Mouse (Mus musculus): Measurements from ENCODE around the gene Ppp2r5d. TPM values are rescaled to one million over a fixed set of nuclear protein-coding genes. Genes with fewer than 3 reads are reported as not detected.
A peak's percentile ranks its signal among the peaks of the same experiment; 100 is the strongest.

Gene Ppp2r5d
- 82.6 and 86.7 TPM in 2 replicates for polyA plus RNA-seq (2015; fragmentation: Nextera tagmentation; extraction: Ambion mirVana)

DNA sequence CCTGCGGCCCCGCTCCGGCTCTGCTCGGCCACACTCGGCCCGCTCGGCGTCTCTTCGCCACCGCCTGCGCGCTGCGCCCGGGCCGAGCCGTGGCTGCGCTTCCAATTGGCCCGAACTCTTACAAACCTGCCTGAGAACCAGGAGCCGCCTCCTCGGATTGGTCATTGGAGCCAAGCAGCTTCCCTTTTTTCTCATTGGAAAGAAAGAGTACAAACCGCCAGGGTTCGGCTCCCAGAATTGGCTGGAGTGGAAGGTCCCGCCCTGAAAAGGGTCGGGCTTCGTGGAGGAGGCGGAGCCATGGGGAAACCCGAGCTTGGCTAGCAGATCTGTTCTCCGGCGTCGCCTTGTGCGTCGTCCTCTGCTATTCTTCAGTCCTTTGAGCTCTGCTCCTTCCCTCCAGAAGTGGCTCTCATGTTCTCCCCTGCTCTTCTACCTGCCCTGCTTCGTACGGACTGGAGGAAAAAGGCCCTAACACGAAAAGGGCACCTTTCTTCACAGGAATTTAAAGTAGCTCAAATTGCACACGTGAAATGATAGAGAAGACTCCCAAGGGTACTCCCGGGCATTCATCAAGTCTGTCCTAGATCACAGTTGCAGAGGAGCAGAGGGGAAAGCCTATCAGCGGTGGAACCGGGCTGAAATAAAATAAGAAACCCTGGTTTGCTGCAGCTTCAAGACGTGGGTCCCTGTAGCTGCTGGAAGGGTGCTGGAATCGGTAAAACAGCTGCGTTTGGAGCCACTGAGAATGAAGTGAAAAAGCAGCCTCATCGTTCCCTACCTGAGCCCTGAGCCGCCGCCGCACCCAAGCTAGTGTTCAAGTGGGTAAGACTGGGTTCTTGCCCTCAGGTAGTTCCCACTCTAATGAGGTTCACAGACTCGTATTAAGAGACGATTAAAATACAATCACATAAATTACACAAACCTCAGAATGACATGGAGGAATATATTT is at the start of gene Ppp2r5d:
Ppp2r5d (minus strand) TSS at position 225 of the 949 bp plus-strand sequence.
- under 1% methylated on average over 48 of the region's 48 CpGs for WGBS
- H3K27me3 ChIP-seq, result no peaks in the 10 kb centered on the region
- peaks cover 5% of the 10 kb centered on the region for H3K36me3 ChIP-seq
- peak within 1 kb of the TSS; percentile 69 for H3K4me2 ChIP-seq
- H3K4me1 ChIP-seq, result peaks cover 38% of the 10 kb centered on the region
- H3K27ac ChIP-seq, result peak within 1 kb of the TSS; percentile 93
- peak; percentile 92 for ATAC-seq (ENCODE audit: insufficient number of reproducible peaks, low FRiP score, low TSS enrichment, low read depth)
- peak within 1 kb of the TSS; percentile 86 for H3K9ac ChIP-seq
- H3K9me3 ChIP-seq, result no peaks in the 10 kb centered on the region
- peak within 1 kb of the TSS; percentile 97 for H3K4me3 ChIP-seq

DNA sequence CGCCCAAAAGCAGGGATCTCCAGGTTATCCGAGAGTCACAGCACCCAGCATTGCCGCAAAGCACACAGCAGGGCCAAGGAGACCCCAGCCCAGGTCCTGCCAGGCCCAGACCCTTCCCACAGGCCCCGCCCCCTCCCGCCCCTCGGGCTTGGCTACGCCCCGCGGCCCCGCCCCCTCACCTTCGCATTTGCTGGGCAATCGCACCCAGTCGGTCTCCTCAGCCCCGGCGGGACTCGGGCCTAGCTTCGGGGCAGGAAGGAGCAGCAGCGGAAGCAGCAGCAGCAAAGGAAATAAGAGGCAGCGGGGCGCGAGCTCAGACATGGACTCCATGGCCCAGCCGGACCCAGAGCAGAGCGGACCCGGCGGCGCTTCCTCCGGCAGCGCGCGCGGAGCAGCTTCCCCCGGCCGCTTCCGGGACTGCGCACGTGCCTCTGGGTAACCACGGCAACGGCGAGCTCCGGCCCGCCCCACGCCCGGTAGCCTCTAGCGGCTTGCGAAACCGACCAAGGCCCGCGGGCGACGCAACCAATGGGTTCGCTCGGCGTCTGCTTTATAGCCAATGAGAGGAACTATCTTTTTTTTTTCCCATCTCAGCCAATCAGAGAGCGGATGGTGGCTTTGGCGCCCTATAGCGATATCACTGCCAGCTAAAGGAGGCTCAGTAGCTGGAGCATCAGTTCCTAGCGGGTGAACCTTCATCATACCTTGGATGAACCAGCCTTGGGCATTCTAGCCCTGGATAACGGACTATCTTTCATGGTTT is 47.1 kb upstream of the Ppp2r5d start, which contains the start of gene Cnpy3:
Cnpy3 (minus strand) TSS at position 421 of the 763 bp plus-strand sequence.
- peaks cover 19% of the 10 kb centered on the region for H3K4me1 ChIP-seq
- no peaks in the 10 kb centered on the region for H3K27me3 ChIP-seq
- peak; percentile 97 for ATAC-seq (ENCODE audit: insufficient number of reproducible peaks, low FRiP score, low TSS enrichment, low read depth)
- peak within 1 kb of the TSS; percentile 67 for H3K4me2 ChIP-seq
- WGBS, result under 1% methylated on average over 58 of the region's 58 CpGs
- H3K9ac ChIP-seq, result peak within 1 kb of the TSS; percentile 65
- no peaks in the 10 kb centered on the region for H3K9me3 ChIP-seq
- H3K4me3 ChIP-seq, result peak within 1 kb of the TSS; percentile 82
- peaks cover 7% of the 10 kb centered on the region; the same call in 1 of the 2 replicates for H3K36me3 ChIP-seq
- H3K27ac ChIP-seq, result peak within 1 kb of the TSS; percentile 94

DNA sequence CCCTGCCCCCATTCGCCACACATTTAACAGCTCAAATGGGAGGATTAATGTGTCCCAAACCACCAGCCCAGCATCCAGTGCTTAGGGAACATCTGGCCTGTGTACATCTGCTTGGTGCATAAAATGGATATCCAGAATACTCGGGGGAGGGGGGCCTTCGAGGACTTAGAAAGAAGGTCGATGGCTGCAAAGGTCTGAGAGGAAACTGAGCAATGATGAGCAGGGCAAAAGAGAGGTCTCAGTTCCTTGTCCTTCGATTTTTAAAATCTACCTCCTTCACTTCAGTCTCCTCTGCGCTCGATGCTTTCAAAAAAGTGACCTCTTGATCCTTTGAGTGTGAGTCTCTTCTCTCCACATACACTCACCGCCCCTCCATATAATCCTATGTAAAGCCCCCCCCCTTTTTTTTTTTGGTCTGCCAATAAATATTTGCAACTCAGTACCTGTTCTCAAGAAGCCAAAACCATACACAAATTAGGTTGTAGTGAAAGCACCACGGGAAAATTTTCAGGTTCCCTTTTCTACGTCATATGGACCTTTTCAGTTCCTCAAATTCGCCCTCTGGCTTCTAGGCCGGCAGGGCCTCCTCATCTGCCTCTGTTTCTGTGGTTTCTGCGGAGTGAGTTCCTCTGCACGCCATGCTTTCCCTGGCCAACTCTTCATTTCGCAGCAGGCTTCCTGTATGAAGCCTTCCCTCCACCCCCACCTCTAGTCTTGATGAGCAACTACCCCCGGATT is 46.3 kb upstream of the Ppp2r5d start:
- peak overlapping the region; percentile 67 for H3K4me2 ChIP-seq
- peak overlapping the region; percentile 94 for H3K27ac ChIP-seq
- H3K9me3 ChIP-seq, result no peaks in the 10 kb centered on the region
- WGBS, result 15% methylated on average over 16 of the region's 16 CpGs
- peak overlapping the region; percentile 82 for H3K4me3 ChIP-seq
- ATAC-seq (ENCODE audit: insufficient number of reproducible peaks, low FRiP score, low TSS enrichment, low read depth), result no peak
- no peaks in the 10 kb centered on the region for H3K27me3 ChIP-seq
- peaks cover 18% of the 10 kb centered on the region for H3K4me1 ChIP-seq
- H3K9ac ChIP-seq, result peak overlapping the region; percentile 65
- peaks cover 13% of the 10 kb centered on the region; the same call in 1 of the 2 replicates for H3K36me3 ChIP-seq

DNA sequence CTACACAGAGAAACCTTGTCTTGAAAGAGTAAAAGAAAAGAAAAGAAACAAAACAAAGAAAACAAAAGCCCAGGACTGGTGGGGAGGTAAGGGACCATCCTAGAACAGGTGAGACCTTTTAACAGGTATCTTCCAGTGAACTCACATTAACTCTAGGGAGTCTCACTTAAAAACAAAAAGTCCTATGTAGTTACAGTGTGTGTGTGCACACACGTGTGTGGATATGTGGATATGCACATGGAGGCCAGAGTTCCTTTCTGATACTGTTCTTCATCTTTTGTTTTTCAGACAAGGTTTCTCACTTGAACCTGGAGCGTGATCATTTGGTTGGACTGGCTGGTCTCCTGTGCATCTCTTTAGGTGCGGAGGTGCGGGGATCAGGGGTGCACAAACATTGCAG is 45.7 kb upstream of the Ppp2r5d start:
- peaks cover 18% of the 10 kb centered on the region; the same call in 1 of the 2 replicates for H3K36me3 ChIP-seq

DNA sequence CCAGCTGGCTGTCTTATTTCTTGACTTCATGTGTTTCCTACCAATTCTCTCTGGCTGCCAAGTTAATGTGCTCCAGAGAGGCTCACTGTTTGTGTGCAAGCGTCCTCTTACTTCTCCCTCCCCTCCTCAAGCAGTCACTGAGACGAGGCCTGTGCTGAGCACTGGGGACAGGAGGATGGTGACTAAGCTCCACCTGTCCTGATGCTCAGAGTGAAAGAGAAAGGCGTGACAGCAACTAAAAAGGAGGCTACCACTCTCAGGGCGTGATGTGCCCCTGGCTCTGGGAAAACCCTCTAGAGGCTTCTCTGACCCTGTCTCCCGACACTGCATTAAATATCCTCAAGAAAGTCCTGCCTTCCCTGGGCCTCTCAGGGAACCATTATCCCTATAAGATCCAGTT is 44.4 kb upstream of the Ppp2r5d start:
- H3K4me1 ChIP-seq, result peaks cover 18% of the 10 kb centered on the region
- no peaks in the 10 kb centered on the region for H3K9me3 ChIP-seq
- WGBS, result 95% methylated on average over 5 of the region's 5 CpGs
- H3K27me3 ChIP-seq, result no peaks in the 10 kb centered on the region
- H3K36me3 ChIP-seq, result peaks cover 26% of the 10 kb centered on the region
- no peak overlapping the region for H3K27ac ChIP-seq
- H3K4me2 ChIP-seq, result no peak overlapping the region
- H3K4me3 ChIP-seq, result no peak overlapping the region
- no peak for ATAC-seq (ENCODE audit: insufficient number of reproducible peaks, low FRiP score, low TSS enrichment, low read depth)
- H3K9ac ChIP-seq, result no peak overlapping the region

More for the DNA sequence above, 45.7 kb upstream of the Ppp2r5d start:
- Histone ChIP-seq H3K9me3 (no peaks in the 10 kb centered on the region), H3K9ac (peak overlapping the region; percentile 65), H3K4me3 (peak overlapping the region; percentile 82), H3K27ac (peak overlapping the region; percentile 94), H3K4me1 (peaks cover 18% of the 10 kb centered on the region), H3K27me3 (no peaks in the 10 kb centered on the region), H3K4me2 (peak overlapping the region; percentile 67)
- WGBS, result 71% methylated on average over 4 of the region's 4 CpGs
- no peak for ATAC-seq (ENCODE audit: insufficient number of reproducible peaks, low FRiP score, low TSS enrichment, low read depth)

DNA sequence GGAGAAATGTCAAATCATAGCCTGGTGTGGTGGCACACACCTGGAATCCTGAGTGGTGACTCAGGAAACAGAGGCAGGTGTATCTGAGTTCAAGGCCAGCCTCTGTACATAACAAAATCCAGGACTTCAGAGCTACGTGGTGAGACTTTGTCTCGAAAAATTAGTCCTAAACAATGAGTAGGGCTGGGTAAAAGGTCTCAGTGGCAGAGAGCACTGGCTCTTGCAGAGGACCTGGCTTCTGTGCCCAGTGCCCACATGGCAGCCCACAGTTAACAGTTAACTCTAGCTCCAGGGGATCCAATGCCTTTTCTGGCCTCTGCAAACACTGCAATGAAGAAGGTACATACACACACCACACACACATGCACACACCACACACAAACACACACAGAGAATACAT is 42.9 kb upstream of the Ppp2r5d start:
- Histone ChIP-seq H3K27me3 (no peaks in the 10 kb centered on the region), H3K9ac (no peak overlapping the region), H3K4me1 (peaks cover 18% of the 10 kb centered on the region), H3K4me2 (no peak overlapping the region), H3K4me3 (no peak overlapping the region), H3K36me3 (peaks cover 41% of the 10 kb centered on the region), H3K9me3 (no peaks in the 10 kb centered on the region), H3K27ac (no peak overlapping the region)
- 95% methylated on average over 2 of the region's 2 CpGs for WGBS
- ATAC-seq (ENCODE audit: insufficient number of reproducible peaks, low FRiP score, low TSS enrichment, low read depth), result no peak

DNA sequence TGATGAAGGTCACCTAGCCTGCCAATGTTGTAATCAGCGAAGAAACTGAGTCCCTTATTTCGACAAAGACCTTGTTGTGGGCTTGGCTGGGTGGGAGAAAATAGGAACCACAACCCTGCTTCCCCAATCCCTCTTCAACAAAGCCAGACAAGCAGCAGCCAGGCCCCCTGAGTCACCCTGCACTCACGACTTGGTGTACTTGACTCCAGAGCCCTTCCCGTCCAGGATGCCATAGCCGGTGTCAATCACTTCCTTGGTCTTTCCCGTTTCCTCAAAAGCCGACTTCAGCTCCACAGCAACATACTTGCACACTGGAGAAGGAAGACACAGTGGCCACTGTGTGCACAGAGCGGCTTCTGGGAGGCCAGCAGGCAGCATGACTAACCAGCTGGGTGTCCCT is 42.3 kb upstream of the Ppp2r5d start:
- whole genome bisulfite sequencing, result 87% methylated on average over 8 of the region's 8 CpGs

DNA sequence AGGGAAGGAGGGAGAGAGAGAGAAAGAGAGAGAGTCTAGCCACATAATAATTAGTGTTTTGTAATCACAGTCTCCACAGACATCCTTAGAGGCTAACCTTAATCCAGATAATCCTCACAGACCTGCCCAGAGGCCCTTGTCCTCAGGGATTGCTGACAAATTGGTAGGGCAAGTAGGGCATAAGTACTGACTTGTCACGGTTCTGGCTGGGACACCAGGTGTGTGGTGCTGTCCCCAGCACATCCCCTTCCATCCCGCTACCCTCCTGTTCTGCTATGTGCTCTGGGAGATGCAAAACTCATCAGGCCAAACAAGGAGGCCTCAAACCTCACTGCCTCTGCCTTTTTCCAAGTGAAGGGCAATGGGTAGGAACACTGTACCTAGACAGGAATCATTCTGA is 40.6 kb upstream of the Ppp2r5d start:
- peaks cover 54% of the 10 kb centered on the region for H3K36me3 ChIP-seq

More for the DNA sequence above, 42.3 kb upstream of the Ppp2r5d start:
- Histone ChIP-seq H3K36me3 (peaks cover 46% of the 10 kb centered on the region), H3K4me3 (no peak overlapping the region), H3K9ac (no peak overlapping the region), H3K27me3 (no peaks in the 10 kb centered on the region), H3K4me1 (peaks cover 13% of the 10 kb centered on the region), H3K4me2 (no peak overlapping the region), H3K9me3 (no peaks in the 10 kb centered on the region), H3K27ac (no peak overlapping the region)
- no peak for ATAC-seq (ENCODE audit: insufficient number of reproducible peaks, low FRiP score, low TSS enrichment, low read depth)

DNA sequence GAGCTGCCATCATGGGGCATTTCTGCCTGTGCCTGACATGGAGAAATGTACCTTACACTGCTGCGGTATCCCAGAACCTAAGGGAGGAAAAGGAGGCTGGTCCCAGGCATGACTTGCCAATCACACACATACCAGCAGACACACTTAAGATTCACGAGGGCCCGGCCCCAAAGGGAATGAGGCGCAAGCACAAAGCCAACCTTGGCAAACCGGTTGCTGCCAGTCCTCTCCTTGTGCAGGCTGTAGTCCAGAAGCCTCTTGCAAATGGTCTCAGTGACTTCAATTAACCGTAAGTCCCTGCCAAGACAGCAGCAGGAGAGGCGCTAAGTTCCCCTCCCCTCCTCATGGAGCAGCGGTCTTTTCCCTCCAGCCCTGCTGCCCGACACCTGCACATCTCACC is 38.1 kb upstream of the Ppp2r5d start:
- no peak for ATAC-seq (ENCODE audit: insufficient number of reproducible peaks, low FRiP score, low TSS enrichment, low read depth)

More for the DNA sequence above, 40.6 kb upstream of the Ppp2r5d start:
- 79% methylated on average over 2 of the region's 2 CpGs for WGBS
- no peak overlapping the region for H3K27ac ChIP-seq
- H3K9me3 ChIP-seq, result no peaks in the 10 kb centered on the region
- H3K9ac ChIP-seq, result no peak overlapping the region
- ATAC-seq (ENCODE audit: insufficient number of reproducible peaks, low FRiP score, low TSS enrichment, low read depth), result no peak
- no peak overlapping the region for H3K4me3 ChIP-seq
- H3K4me2 ChIP-seq, result no peak overlapping the region
- H3K27me3 ChIP-seq, result no peaks in the 10 kb centered on the region
- peaks cover 3% of the 10 kb centered on the region; the same call in 1 of the 2 replicates for H3K4me1 ChIP-seq

DNA sequence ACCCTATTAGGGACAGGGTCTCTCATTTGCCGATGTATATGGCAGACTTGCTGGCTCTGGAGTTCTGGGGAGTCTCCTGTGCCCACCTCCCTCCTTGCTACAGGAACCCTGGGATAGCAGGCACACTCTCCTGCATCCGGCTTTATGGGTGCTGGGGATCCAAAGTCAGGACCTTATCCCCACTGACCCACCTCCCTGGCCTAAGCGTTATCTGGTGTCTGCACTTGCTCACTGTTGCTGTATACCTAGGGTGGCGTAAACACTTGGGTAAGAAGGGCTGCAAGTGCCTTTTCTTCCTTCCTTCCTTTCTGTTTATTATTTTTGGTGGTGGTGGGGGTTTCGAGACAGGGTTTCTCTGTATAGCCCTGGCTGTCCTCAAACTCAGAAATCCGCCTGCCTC is 36.4 kb upstream of the Ppp2r5d start:
- Histone ChIP-seq H3K27ac (no peak overlapping the region), H3K4me3 (no peak overlapping the region), H3K36me3 (peaks cover 55% of the 10 kb centered on the region), H3K4me1 (no peaks in the 10 kb centered on the region), H3K9ac (no peak overlapping the region), H3K4me2 (no peak overlapping the region), H3K9me3 (no peaks in the 10 kb centered on the region), H3K27me3 (no peaks in the 10 kb centered on the region)
- 87% methylated on average over 6 of the region's 6 CpGs for WGBS
- no peak for ATAC-seq (ENCODE audit: insufficient number of reproducible peaks, low FRiP score, low TSS enrichment, low read depth)

More for the DNA sequence above, 38.1 kb upstream of the Ppp2r5d start:
- 82% methylated on average over 9 of the region's 9 CpGs for WGBS
- Histone ChIP-seq H3K4me3 (no peak overlapping the region), H3K4me2 (no peak overlapping the region), H3K4me1 (no peaks in the 10 kb centered on the region), H3K9me3 (no peaks in the 10 kb centered on the region), H3K27me3 (no peaks in the 10 kb centered on the region), H3K9ac (no peak overlapping the region), H3K36me3 (peaks cover 55% of the 10 kb centered on the region), H3K27ac (no peak overlapping the region)

DNA sequence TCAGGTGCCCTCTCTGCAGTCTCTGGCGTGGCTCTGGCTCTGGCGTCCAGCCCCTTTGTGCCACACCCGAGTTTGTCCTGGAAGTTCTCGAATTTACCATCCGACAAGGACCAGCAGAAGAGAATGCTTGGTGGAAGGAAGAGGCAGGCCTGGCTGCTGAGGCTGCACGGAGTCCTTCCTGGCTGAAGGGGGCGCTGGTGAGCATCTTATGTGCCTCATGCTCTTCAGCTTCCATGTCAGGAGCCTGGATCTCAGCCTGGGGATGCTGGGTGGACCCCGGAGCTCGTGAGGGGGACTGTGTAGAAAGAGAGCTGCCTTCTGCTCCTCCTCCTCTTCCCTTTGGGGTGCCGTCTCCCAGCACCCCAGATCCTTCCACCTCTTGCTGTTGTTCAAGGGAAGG is 31.2 kb upstream of the Ppp2r5d start:
- Histone ChIP-seq H3K27ac (no peak overlapping the region), H3K4me3 (no peak overlapping the region), H3K4me1 (no peaks in the 10 kb centered on the region), H3K27me3 (no peaks in the 10 kb centered on the region), H3K36me3 (peaks cover 32% of the 10 kb centered on the region), H3K9me3 (no peaks in the 10 kb centered on the region), H3K4me2 (no peak overlapping the region), H3K9ac (no peak overlapping the region)
- 59% methylated on average over 9 of the region's 10 CpGs for WGBS
- no peak for ATAC-seq (ENCODE audit: insufficient number of reproducible peaks, low FRiP score, low TSS enrichment, low read depth)

Measured in limb, embryonic 15.5 days (tissue).